Mouse (Mus musculus) gastrocnemius, adult 8-10 months (tissue): ENCODE results near the gene Hoxb6. TPM values are rescaled to one million over a fixed set of nuclear protein-coding genes. Genes with fewer than 3 reads are reported as not detected.

Experiments
- DNase-seq, 2 experiments: peaks; one replicate each; pipeline ENCODE4 v3.0.0; 2022; ENCODE audit warnings: low spot score in 2 of 2
- total RNA-seq, 4 experiments: library from RNA; stranded (reverse); gene quantifications; 2 replicates each; pipeline ENCODE4 v1.2.4; 2022

The Hoxb6 gene
- total RNA-seq, 4 experiments from 2014 or later = 0.29 to 0.77 (median 0.31) TPM; not detected in 1

DNA sequence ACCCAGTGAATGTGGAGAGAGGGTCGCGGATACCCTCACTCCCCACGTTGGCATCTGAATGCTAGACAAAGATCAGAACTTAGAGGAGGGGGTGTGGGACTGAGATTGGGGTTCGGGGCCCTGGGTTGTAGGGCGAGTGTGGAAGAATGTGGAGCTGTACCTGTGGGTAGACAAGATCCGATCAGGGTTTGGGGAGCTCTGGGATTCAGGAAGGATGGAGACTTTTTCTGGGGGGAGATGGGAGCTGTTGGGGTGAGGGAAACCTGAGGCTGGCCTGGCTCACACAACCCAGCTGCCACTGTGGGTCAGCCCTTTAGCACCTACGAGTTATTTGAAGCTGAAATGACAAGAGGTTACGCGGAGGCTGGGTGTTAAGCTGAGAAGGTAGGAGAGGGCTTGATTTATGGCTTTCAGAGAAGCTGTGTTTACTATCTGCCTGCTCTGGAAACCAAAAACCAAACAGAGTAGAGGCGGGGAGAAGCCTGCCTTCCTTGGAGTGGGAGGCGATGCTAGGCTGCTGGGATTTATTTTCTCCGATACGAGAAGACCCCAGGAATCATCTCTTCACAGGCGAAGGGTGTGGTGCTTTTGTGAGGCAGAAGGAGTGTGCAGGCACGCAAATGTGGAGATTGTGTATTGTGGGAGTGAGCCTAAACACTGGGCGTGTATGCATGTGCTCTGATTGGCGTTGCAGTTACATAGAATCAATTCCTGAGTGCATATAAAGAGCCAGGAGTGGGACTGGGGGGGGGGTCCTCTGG, 41.1 kb downstream of the Hoxb6 start:
- no peak for DNase-seq

DNA sequence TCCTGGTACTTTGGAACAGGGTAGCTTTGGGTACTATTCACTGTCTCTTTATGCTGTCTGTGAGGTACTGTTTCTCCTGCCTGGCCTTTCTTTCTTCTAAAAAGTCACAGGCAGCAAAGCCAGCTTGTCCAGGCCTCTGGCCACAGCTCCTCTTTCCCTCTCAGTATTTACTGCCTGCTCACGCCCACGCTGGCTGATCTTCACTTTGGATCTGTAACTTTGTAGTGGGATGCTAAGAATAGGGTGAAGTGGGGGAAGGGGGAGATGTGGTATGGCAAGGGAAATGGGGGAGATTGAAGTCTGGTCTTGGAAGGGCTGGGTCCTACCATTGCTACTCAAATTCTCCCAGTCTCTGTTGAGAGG, 41.7 kb downstream of the Hoxb6 start:
- DNase-seq = no peak

DNA sequence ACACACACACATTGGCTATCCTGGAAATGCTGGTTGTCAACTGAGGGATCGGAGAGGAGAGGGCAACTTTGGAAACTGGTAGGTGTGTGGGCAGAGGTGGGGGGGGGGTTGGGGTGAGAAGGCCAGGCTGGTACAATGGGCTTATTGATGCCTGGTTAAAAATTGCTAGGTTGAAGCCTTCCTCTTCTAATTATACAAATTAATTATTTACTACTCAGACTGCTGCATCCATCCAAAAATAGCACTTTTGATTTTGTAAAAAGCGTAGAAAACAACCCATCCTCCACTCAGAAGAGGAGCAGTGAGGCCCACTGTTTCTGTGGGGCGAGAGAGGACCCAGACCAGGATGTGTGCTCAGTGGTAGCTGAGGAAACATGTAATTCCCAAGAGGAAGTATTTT, 42.7 kb downstream of the Hoxb6 start:
- DNase-seq = no peak

DNA sequence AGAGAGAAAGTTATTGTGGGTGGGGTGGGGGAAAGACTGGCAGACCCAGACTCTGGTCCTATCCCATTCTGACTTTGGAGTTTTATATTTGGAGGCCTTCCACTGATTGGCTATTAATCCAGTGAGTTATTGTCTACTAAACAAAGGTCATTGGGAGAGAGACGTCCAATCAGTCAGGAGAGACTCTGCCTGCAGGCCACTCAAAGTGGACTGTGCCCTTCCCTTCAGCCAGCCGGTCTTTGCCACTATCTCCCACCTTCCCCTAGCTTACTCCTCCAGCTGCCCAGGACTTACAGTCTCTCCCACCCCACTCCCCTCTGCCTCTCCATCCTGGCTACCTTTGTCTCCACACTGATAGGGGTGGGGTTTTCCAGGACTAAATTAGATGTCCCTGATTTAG, 44.3 kb downstream of the Hoxb6 start:
- DNase-seq = no peak

DNA sequence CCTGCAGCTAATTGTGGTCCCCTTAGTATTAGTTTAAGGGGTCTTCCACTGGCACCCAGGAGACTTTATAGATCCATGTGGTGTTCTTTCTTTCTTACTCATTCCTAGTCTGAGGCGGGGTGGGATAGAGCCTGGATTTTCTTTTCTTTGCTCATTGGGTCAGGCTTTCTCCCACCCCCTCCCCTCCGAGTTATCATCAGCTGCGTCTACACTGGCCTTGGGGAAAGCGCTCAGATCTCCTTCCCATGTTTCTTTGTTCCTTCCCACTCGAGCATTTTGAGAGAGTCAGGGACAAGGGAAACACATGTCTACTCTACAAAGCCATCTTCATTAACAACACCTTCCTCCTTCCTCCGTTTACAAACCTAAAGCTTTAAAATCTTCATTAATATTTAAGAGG, 44.8 kb downstream of the Hoxb6 start:
- no peak for DNase-seq

DNA sequence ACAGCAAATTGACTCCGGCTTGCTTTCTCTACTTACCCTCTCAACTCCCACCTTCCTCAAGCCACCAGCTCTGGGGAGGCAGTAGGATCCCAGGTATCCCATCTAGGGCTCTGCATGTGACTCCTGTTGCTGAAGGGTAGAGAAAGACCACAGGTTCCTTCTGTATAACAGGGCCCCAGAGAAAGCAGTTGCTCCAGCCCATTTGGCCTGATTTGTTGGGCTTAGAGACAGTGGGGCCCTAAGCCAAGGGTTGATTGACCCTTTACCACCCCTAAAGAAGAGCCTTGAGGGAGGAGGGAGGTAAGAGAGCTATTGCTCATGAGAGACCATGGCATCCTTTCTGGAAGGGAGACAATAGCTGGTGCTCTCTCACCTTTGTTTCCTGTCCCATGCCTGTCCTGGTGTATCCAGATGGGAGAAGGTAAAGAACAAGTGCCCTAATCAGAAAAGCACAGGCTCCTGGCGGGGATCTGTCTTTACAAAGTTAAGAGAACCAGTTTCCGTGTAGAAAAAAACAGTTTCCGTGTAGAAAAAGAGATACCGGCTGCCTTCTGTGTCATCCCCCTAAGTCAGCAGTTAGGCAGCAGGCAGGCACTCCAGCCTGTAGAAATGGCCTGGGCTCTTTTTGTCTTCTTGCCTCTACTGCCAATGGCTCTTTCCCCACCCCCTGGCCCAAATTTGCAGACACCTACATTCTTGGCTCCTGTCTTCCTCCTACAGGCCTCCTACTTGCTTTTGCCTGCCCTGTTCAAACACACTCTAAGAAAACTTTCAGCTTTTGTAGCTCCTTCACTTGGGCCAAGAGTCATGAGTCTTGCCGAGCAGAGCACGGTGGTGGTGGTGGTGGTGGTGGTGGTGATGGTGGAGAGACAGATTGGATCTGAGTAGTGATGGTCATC, 46.9 kb downstream of the Hoxb6 start:
- DNase-seq = no peak

DNA sequence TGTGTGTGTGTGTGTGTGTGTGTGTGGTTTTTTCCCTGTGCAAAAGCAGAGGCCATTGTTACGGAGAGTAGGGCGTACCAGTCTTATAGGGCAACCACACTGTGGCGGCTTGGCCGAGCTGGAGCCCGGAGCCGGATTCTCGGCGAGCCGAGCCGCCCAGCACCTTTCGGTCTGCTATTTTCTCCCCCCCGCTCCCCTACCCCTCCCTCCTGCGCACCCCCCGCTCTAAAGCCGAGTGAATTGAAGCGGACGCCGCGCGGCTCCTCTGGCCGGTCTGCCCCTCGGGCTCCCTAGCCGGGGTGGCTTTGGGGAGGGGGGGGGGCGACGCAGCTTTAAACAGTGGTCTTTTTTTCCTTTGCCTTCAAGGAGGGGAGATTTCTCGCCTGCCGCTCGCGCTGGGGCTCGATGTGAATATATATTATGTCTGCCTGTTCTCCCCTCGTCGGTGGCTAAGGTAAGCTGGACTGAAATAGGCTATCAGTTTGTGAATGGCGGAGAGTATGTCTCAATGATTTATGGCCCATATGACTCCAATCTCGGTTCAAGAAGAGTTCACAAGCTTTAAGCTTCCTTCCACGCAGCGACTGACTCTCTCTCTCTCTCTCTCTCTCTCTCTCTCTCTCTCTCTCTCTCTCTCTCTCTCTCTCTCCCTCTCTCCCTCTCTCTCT, 48.6 kb downstream of the Hoxb6 start:
- DNase-seq = no peak

DNA sequence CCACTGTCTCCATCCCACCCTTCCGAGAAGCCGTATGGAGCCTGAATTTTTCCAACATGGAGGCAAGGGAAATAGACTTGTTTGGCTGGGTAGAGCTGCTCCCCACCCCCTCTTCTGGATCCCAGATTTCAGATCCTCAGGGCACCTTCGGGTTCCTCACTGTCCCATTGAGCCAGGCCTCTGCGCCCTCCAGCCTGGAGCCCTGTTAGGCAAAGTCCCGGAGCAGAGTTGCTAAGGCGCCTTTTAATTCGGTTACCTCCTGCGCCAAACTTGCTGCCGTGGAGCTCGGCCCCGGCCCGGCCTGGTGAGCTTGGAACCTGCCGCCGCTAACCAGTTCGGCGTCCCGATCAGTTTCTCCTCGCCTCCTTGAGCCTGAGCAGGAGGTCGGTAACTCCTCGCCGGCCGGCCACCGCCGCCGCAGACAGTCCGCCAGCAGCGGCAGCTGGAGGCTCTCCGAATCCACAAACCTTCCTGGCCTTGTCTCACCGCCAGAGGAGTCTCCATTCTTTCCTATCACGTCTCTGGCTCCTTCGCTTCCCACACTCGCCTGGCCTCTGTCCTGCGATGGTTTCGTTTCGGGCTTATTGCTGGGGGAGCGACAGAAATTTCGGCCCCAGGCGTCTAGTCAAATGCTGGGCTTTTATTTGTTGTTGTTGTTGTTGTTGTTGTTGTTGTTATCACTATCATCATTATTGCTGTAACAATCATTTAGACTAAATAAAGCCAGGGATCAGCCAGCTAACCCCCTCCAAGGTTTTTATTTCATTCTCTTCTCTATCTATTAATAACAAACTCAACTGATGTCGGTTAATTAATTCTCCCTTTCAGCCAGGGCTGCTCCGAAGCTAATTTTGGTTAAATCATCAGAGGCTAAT, 49.7 kb downstream of the Hoxb6 start:
- no peak for DNase-seq

DNA sequence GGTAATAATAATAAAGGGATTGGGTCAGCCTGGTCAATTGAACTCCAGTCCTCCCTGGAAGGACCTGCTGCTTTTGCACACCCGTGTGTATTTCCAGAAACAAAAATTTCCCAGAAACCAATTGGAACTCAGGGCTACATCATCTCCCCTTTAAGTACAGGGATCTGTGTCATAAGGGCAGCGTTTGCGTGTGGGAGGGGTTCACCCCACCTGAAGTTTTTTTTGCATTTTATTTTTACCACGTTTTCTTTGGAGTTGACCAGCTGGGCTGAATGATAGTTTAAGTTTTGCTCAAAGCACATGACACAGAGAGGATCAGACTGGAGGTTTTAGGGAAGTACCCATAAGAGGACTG, 50.3 kb downstream of the Hoxb6 start:
- DNase-seq = no peak

DNA sequence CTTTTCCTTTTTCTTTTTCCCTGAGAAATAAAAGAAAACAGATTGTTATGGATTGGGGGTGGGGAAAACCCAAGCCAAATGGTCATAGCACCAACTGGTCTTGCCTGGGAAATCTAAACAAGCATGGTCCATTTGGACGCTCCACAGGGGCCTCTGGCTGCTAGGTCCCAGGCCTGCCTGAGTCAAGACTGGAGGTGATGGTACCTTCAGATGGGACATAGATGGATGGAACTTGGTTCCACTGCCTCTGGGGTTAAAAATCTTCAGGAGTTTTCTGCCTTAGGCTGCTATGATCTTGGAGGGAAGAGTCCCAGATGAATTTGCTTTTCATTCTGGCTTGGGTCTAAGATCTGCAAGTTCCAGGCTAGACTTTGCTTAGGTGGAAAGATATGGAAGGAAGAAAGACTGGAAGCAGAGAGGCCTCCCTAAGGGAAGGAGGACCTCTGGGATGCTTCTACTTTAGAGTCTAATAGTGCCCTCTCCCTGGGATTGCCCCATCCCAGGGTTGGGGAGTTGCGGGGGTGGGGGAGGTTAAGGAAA, 51.0 kb downstream of the Hoxb6 start:
- DNase-seq = no peak

DNA sequence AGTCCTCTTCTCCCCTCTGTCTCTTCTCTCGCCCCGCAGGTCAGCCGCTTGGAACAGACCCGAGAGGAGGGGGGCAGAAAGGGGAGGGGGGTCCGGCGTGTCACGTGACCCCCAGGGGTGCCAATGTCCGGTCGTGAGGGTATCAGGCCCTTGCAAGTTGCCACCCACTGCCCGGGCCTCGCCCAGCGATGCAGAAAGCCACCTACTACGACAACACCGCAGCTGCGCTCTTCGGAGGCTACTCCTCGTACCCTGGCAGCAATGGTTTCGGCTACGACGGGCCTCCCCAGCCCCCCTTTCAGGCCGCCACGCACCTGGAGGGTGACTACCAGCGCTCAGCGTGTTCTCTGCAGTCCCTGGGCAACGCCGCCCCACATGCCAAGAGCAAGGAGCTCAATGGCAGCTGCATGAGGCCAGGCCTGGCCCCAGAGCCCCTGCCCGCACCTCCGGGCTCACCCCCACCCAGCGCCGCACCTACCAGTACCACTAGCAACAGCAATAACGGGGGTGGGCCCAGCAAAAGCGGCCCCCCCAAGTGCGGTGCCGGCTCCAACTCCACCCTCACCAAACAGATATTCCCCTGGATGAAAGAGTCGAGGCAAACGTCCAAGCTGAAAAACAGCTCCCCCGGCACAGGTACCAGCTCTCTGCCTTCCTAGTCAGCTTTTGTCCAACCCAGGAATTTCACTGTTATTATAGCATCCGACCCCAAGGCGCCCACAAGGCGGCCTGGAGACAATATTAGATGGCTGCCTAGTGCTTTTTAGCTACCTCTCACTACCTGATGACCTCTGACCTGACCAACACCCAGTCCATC, 52.0 kb downstream of the Hoxb6 start:
- no peak for DNase-seq

DNA sequence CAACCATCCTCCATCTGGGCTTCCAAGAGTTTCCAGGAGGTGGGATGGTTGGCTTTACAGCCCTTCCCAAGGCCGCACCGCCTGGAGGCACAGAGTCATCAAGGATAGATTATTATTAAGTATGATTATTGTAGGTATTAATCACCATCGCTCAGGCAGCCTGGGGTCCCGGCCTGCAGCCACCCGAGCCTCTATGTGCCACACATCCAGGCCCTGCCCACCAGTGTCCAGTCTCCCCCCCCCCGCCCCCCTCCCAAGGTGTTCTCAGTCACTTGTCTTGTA, 52.5 kb downstream of the Hoxb6 start:
- no peak for DNase-seq

DNA sequence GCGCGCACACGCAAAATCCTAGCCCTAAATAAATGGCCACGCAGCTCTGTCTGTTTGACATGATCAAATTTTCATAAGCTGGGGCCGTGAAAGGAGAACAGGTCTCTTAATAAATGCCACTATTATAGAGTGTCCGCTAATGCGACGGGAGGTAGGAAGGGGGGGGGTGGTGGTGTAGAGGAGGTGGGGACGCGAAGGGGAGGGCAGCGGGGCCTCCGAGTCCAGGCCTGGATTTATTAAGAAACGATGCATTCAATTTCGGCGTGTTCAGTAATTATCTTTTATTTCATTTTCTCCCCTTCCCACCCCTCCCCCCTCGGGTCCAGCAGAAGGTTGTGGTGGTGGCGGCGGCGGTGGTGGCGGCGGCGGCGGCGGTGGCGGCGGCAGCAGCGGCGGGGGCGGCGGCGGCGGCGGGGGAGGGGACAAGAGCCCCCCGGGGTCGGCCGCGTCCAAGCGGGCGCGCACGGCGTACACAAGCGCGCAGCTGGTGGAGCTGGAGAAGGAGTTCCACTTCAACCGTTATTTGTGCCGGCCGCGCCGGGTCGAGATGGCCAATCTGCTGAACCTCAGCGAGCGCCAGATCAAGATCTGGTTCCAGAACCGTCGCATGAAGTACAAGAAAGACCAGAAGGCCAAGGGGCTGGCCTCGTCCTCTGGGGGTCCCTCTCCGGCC, 53.1 kb downstream of the Hoxb6 start:
- DNase-seq = no peak

DNA sequence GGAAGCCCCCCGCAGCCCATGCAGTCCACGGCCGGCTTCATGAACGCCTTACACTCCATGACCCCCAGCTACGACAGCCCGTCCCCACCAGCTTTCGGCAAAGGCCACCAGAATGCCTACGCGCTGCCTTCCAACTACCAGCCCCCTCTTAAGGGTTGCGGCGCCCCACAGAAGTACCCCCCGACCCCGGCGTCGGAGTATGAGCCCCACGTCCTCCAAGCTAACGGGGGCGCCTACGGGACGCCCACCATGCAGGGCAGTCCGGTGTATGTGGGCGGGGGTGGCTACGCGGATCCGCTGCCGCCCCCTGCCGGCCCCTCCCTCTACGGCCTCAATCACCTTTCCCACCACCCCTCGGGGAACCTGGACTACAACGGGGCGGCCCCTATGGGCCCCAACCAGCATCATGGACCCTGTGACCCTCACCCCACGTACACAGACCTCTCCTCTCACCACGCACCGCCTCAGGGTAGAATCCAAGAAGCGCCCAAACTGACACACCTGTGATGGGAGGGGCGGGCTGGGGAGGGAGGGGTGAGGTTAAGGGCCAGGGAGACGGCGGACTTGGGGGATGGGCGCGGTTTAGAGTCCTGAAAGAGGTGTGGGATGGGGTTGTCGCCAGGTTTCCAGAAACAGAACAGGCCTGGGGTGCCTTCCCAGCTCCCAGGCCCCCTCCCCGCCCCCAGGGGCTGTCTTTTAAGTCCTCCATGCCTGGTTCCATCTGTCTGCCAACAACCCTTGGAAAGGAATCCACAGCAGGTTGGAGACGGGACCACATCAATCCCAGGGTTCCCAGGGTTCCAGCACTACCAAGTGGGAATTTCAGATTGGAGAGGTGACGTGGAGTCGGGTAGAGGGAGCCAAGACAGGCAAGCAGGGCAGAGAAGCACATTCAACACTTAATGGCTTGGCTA, 53.9 kb downstream of the Hoxb6 start:
- DNase-seq = no peak

DNA sequence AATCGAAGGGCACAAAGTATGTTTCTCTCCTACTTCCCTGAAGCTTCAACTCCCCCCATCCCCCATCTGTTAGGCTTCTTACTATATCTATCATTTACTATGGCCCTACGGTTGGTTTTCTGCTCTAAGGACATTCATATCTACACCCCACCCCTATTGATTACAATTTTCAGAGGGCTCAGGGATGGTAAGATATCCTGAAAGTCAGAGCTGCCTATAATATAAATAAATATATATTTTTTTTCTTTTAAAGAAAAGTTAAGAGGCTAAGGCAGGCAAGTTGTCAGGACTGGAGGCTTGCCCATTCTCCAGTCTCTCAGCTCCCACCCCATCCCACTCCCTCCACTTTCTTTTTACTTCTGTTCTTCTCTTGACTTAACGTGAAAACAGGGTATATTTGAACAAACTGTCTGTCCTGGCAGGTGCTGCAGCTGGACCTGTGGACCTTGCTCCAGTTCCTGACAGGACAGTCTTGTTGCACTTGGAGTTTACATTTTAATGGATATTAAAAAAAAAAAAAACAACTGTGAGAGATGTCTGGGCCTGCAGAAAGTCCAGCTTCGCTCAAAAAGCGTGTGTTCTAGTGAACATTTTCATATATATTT, 54.7 kb downstream of the Hoxb6 start:
- DNase-seq = no peak

DNA sequence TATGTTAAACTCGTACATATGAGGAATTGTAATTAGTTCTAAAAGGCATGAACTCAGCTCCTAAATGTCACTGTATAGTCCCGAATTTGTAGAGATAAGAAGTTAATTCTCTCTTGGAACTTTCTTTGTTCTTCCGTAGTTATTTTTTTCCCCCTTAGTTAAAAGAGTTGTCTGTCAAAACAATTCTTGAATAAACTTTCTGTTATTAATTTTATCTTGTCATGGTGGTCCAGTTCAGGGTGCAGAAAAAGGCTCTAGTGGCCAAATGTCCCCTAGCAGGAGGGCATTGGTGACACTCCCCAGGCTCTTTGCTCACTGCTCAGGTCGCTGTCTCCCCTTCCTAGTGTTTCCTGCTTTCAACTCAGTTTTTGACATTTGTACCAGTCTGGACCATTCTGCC, 55.4 kb downstream of the Hoxb6 start:
- DNase-seq = no peak

DNA sequence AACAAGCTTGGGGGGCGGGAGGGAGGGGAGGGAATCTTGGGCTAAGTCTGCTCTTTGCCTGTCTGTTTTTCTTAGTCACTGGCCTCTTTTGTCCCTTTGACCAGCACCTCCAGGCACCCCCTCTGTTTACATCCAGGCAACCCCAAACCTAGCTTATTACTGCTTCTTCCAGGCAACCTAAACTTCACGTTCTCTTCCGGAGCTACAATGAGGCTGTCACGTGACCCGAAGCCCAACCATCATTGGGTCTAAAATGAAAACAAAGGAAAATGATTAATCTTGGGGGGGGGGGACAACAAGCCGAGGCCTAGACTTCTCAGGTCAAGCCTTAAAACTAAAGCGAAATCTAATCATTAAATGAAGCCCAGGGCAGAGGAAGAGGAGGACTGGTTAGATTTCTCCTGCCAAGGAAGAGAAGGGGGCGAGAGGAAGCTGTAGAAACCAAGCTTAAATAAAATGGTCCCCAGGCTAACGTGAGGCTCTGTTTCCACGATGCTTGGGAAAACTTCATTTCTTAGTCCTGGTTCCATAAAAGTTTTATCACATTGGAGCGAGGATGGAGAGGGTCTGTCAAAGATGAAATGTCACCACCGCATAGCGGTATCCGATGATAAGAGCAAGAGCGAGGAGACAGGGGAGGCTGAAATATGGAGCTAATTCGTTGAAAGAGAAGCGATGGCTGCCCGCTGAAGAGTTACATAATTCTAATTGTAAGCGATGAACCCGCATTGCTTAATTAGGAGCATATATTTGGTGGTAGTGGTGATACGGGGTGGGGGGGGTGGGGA, 56.1 kb downstream of the Hoxb6 start:
- DNase-seq = no peak

DNA sequence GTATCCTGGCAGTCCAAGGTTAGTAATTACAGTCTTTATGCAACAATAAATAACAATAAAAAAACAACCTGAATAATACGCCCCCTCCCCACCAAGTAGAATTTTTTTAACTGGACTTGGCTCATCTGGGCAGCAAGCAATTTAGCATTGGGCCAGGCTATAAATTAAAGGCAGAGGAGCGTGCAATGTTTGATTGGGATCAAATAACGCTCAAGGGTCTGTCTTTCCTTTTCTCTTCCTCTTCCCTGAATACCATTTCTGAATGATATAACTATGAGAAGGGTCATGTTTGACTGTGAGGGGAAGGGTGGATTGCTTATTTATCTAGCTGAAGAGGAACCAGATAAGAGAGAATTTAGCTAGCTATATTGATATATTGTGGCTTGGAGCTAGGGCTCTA, 56.7 kb downstream of the Hoxb6 start:
- no peak for DNase-seq
